22 mouse cellular contexts compared by ENCODE assay signal in the genomic region with DNA sequence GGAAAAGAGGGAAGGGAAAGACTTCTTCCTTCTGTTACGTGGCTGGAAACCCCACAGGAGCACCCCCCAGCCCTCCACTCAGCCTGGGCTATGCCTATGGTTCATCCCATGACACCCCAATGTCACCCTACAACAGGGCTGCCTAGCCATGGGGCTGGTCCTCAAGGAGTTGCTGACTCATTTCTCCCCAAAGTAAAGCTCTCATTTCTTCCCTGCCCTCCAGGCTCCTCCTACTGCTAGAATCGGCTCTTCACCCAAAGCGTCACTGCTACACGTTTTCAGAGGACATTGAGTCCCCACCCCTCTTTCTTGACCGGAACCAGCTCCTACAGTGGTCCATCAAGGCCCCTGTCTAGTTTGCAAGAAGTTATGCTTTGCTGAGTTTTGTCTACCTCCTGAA. TPM values are rescaled to one million over a fixed set of nuclear protein-coding genes. Genes with fewer than 3 reads are reported as not detected.
A peak's percentile ranks its signal among the peaks of the same experiment; 100 is the strongest.
DNase-seq lines count a peak whose midpoint lies in the region; ATAC-seq and TF ChIP-seq lines count a peak whose summit lies in the region.
"Had no signal": no experiment of that assay in that cellular context is flagged by ENCODE, and none has a peak within 500 bp of the region (broad histone marks: within the 10 kb centered on the region; RNA-seq: fewer than 3 reads in every experiment).

No protein-coding gene starts in this region.

- peak; percentile 38 for ATAC-seq in frontal cortex, adult (ENCODE audit: low TSS enrichment)
- peak; percentile 37; the same call in 1 of the 2 replicates for ATAC-seq in G1E (ENCODE audit: extremely low read depth, insufficient number of reproducible peaks, low FRiP score, poor library complexity, severe bottlenecking)
- no peak for ATAC-seq in limb, embryonic 13.5 days (ENCODE audit: low FRiP score, low read depth)
- ATAC-seq: forebrain, embryonic 16.5 days; hindbrain, postnatal 0 days had no signal

- 66% methylated on average over 5 of the region's 5 CpGs for WGBS in limb, embryonic 13.5 days

- H3K27me3 ChIP-seq in G1E (ENCODE audit: insufficient read depth, low read length), result no peaks in the 10 kb centered on the region
- H3K27me3 ChIP-seq in limb, embryonic 13.5 days, result no peaks in the 10 kb centered on the region
- H3K27me3 ChIP-seq: hindbrain, embryonic 13.5 days had no signal

- no peak overlapping the region for H3K9ac ChIP-seq in limb, embryonic 13.5 days
- H3K9ac ChIP-seq: hindbrain, embryonic 13.5 days had no signal

- H3K4me3 ChIP-seq in G1E (ENCODE audit: low read depth, low read length), result no peak overlapping the region
- no peak overlapping the region for H3K4me3 ChIP-seq in limb, embryonic 13.5 days
- H3K4me3 ChIP-seq: gastrocnemius, adult 2 months; hindbrain, embryonic 13.5 days had no signal

- peaks cover 10% of the 10 kb centered on the region for H3K36me3 ChIP-seq in G1E (replicated peaks)
- H3K36me3 ChIP-seq in limb, embryonic 13.5 days, result peaks cover 17% of the 10 kb centered on the region

- no peak for TF ChIP-seq CTCF in G1E (IDR thresholded peaks at IDR 0.05; ENCODE audit: low read depth, low read length)

- H3K9me3 ChIP-seq in G1E (replicated peaks), result no peaks in the 10 kb centered on the region
- no peaks in the 10 kb centered on the region for H3K9me3 ChIP-seq in limb, embryonic 13.5 days
- H3K9me3 ChIP-seq: hindbrain, embryonic 13.5 days had no signal

- H3K4me2 ChIP-seq in limb, embryonic 13.5 days (replicated peaks), result no peak overlapping the region
- H3K4me2 ChIP-seq: hindbrain, embryonic 13.5 days had no signal

- H3K4me1 ChIP-seq in G1E (ENCODE audit: insufficient read depth, low read depth, low read length), result peaks cover 4% of the 10 kb centered on the region
- H3K4me1 ChIP-seq in limb, embryonic 13.5 days, result peaks cover 24% of the 10 kb centered on the region
- H3K4me1 ChIP-seq: hindbrain, embryonic 13.5 days had no signal

- H3K27ac ChIP-seq in limb, embryonic 13.5 days, result peak overlapping the region; percentile 78
- H3K27ac ChIP-seq: gastrocnemius, adult 2 months; hindbrain, embryonic 13.5 days; hindbrain, postnatal 0 days had no signal

- no peak for DNase-seq in frontal cortex, postnatal 14 days (ENCODE audit: low spot score in 2 of 2)
- no peak for DNase-seq in G1E (ENCODE audit: low spot score)
- DNase-seq in gastrocnemius, adult 8-10 months (ENCODE audit: low spot score in 2 of 2), result no peak
- no peak for DNase-seq in adrenal gland, postnatal 36 days
- DNase-seq in lung, postnatal 36 days, result no peak
- DNase-seq: adrenal gland, adult 2 months; adrenal gland, postnatal 25 days; cerebellum, adult 11 months; cerebellum, adult 8-10 months; cerebellum, postnatal 14 days; gastrocnemius, adult 2 months; gastrocnemius, postnatal 36 days; heart, adult 11 months; heart, postnatal 14 days had no signal

RNA-seq across cellular contexts. Expression of a gene that starts 23.5 kb away (rescaled TPM):
- total RNA-seq in G1E (2014; fragmentation: Nextera tagmentation) (16.3 and 22.9 TPM in 2 replicates), G1E (2017) (36.1 and 37.5 TPM in 2 replicates)
- polyA plus RNA-seq in G1E (2012), result 26.8 and 34.1 TPM in 2 replicates
- 27.6 and 29.2 TPM in 2 replicates for polyA plus RNA-seq in limb, embryonic 13.5 days (2015; fragmentation: Nextera tagmentation; extraction: Ambion mirVana)
- 10 to 100 TPM in 2 of 4 experiments, 1 to 10 TPM in 2; 8.8 to 12.2 (median 10.3) TPM for total RNA-seq in gastrocnemius, adult 8-10 months (2022)
- 10 to 100 TPM; 22.7 to 24.8 TPM for total RNA-seq in adrenal gland, postnatal 36 days (2021)

RNA-seq across cellular contexts. Expression of a gene that starts 23.5 kb away (rescaled TPM):
- total RNA-seq in G1E (2014; fragmentation: Nextera tagmentation) (9.6 and 10.5 TPM in 2 replicates), G1E (2017) (20.3 TPM in 2 replicates)
- 6.1 and 8.1 TPM in 2 replicates for polyA plus RNA-seq in G1E (2012)
- 25.2 and 25.4 TPM in 2 replicates for polyA plus RNA-seq in limb, embryonic 13.5 days (2015; fragmentation: Nextera tagmentation; extraction: Ambion mirVana)
- total RNA-seq in gastrocnemius, adult 8-10 months (2022), result 1 to 10 TPM; 6.3 to 7.6 (median 6.8) TPM
- 10 to 100 TPM in 1 of 2 experiments, 1 to 10 TPM in 1; 9.4 to 11.0 TPM for total RNA-seq in adrenal gland, postnatal 36 days (2021)

RNA-seq across cellular contexts. Expression of a gene that starts 36.8 kb away (rescaled TPM):
- total RNA-seq in G1E (2014; fragmentation: Nextera tagmentation) (not detected in 2 replicates), G1E (2017) (not detected in 2 replicates)
- polyA plus RNA-seq in G1E (2012), result 0.24 and 0.28 TPM in 2 replicates
- polyA plus RNA-seq in limb, embryonic 13.5 days (2015; fragmentation: Nextera tagmentation; extraction: Ambion mirVana), result 1.7 and 2.1 TPM in 2 replicates
- 10 to 100 TPM in 2 of 4 experiments, 1 to 10 TPM in 2; 1.2 to 33.0 (median 9.6) TPM for total RNA-seq in gastrocnemius, adult 8-10 months (2022)
- total RNA-seq in adrenal gland, postnatal 36 days (2021), result 100 to 1,000 TPM in 1 of 2 experiments, 10 to 100 TPM in 1; 71.7 to 252 TPM
- total RNA-seq: hindbrain, postnatal 0 days had no signal
- polyA plus RNA-seq: C2C12 had no signal

RNA-seq across cellular contexts. Expression of a gene that starts 48.3 kb away (rescaled TPM):
- total RNA-seq in G1E (2014; fragmentation: Nextera tagmentation), result not detected in 2 replicates
- total RNA-seq in G1E (2017), result 0.05 TPM in 1 of 2 replicates, not detected in the other
- polyA plus RNA-seq in G1E (2012), result not detected in 2 replicates
- polyA plus RNA-seq in limb, embryonic 13.5 days (2015; fragmentation: Nextera tagmentation; extraction: Ambion mirVana), result 0.23 and 0.29 TPM in 2 replicates
- not detected for total RNA-seq in gastrocnemius, adult 8-10 months (2022)
- not detected for total RNA-seq in adrenal gland, postnatal 36 days (2021)
- total RNA-seq: adrenal gland, adult 2 months; adrenal gland, postnatal 25 days; gastrocnemius, adult 2 months; gastrocnemius, postnatal 36 days; heart, postnatal 14 days; hematopoietic stem cell, adult 5-6 weeks had no signal
- polyA plus RNA-seq: adrenal gland, adult 2 months; C2C12; intestine, embryonic 14.5 days had no signal
